Mouse (Mus musculus): ENCODE measurements around the gene Pold4. TPM values are rescaled to one million over a fixed set of nuclear protein-coding genes. Genes with fewer than 3 reads are reported as not detected.

Pold4 gene
- 8.3 and 12.3 TPM in 2 replicates for polyA plus RNA-seq (2015; fragmentation: Nextera tagmentation; extraction: Ambion mirVana)

- H3K9ac ChIP-seq = peak within 1 kb of the TSS; percentile 71
- H3K9me3 ChIP-seq (replicated peaks) = no peaks in the 10 kb centered on the region
- DNase-seq (peak; percentile 91), ATAC-seq (ENCODE audit: low read depth) (peak; percentile 89)
- no peaks in the 10 kb centered on the region for H3K36me3 ChIP-seq
- H3K4me3 ChIP-seq (replicated peaks) = peak within 1 kb of the TSS; percentile 68
- H3K4me1 ChIP-seq (replicated peaks) = peaks cover 43% of the 10 kb centered on the region
- peaks cover 28% of the 10 kb centered on the region for H3K27me3 ChIP-seq
- peak within 1 kb of the TSS; percentile 84 for H3K4me2 ChIP-seq
- H3K27ac ChIP-seq = peak within 1 kb of the TSS; percentile 79
- 12% methylated on average over 26 of the region's 26 CpGs for WGBS (ENCODE audit: insufficient replicate concordance)
Observed at GRCm38 (mm10) chr19:4231253-4232185, at the start of gene Pold4. Gene Pold4 (plus strand): TSS chr19:4231899.

- H3K9ac ChIP-seq = no peak overlapping the region
- H3K27me3 ChIP-seq = no peaks in the 10 kb centered on the region
- no peak for DNase-seq
- H3K27ac ChIP-seq = no peak overlapping the region
- peaks cover 22% of the 10 kb centered on the region for H3K4me1 ChIP-seq (replicated peaks)
- no peaks in the 10 kb centered on the region for H3K36me3 ChIP-seq
- H3K4me3 ChIP-seq (replicated peaks) = no peak overlapping the region
- H3K9me3 ChIP-seq (replicated peaks) = no peaks in the 10 kb centered on the region
- ATAC-seq (ENCODE audit: low read depth) = no peak
- H3K4me2 ChIP-seq = no peak overlapping the region
- 63% methylated on average over 2 of the region's 2 CpGs for WGBS (ENCODE audit: insufficient replicate concordance)
Observed at GRCm38 (mm10) chr19:4183689-4184088, 48.0 kb upstream of the Pold4 start.

GRCm38 (mm10) chr19:4184976-4185975 is 46.4 kb upstream of the Pold4 start:
- Histone ChIP-seq H3K4me1 (replicated peaks) (peaks cover 25% of the 10 kb centered on the region), H3K4me3 (replicated peaks) (no peak overlapping the region), H3K4me2 (peak overlapping the region; percentile 28; the same call in 1 of the 2 replicates), H3K27ac (peak overlapping the region; percentile 68), H3K27me3 (no peaks in the 10 kb centered on the region), H3K9ac (no peak overlapping the region), H3K9me3 (replicated peaks) (no peaks in the 10 kb centered on the region), H3K36me3 (no peaks in the 10 kb centered on the region)
- ATAC-seq (ENCODE audit: low read depth) = peak; percentile 46
- WGBS (ENCODE audit: insufficient replicate concordance) = 28% methylated on average over 15 of the region's 15 CpGs
- DNase-seq = no peak

- peaks cover 35% of the 10 kb centered on the region for H3K4me1 ChIP-seq (replicated peaks)
- DNase-seq = no peak
- no peaks in the 10 kb centered on the region for H3K27me3 ChIP-seq
- H3K4me3 ChIP-seq (replicated peaks) = no peak overlapping the region
- H3K4me2 ChIP-seq = no peak overlapping the region
- no peaks in the 10 kb centered on the region for H3K9me3 ChIP-seq (replicated peaks)
- no peak for ATAC-seq (ENCODE audit: low read depth)
- no peak overlapping the region for H3K9ac ChIP-seq
- no peak overlapping the region for H3K27ac ChIP-seq
- WGBS (ENCODE audit: insufficient replicate concordance) = 72% methylated on average over 3 of the region's 3 CpGs
- H3K36me3 ChIP-seq = no peaks in the 10 kb centered on the region
Observed at GRCm38 (mm10) chr19:4187303-4187702, 44.4 kb upstream of the Pold4 start.

- H3K36me3 ChIP-seq = peaks cover 12% of the 10 kb centered on the region
- 86% methylated on average over 12 of the region's 12 CpGs for WGBS (ENCODE audit: insufficient replicate concordance)
- H3K4me3 ChIP-seq (replicated peaks) = no peak overlapping the region
- ATAC-seq (ENCODE audit: low read depth) = no peak
- peaks cover 53% of the 10 kb centered on the region for H3K4me1 ChIP-seq (replicated peaks)
- no peak for DNase-seq
- no peak overlapping the region for H3K9ac ChIP-seq
- no peak overlapping the region for H3K4me2 ChIP-seq
- H3K9me3 ChIP-seq (replicated peaks) = no peaks in the 10 kb centered on the region
- no peaks in the 10 kb centered on the region for H3K27me3 ChIP-seq
- no peak overlapping the region for H3K27ac ChIP-seq
Observed at GRCm38 (mm10) chr19:4189051-4189620, 42.6 kb upstream of the Pold4 start.

- Histone ChIP-seq H3K9me3 (replicated peaks) (no peaks in the 10 kb centered on the region), H3K36me3 (peaks cover 29% of the 10 kb centered on the region), H3K4me3 (replicated peaks) (peak within 1 kb of the TSS; percentile 93), H3K4me2 (peak within 1 kb of the TSS; percentile 90), H3K4me1 (replicated peaks) (peaks cover 56% of the 10 kb centered on the region), H3K9ac (peak within 1 kb of the TSS; percentile 97), H3K27me3 (no peaks in the 10 kb centered on the region), H3K27ac (peak within 1 kb of the TSS; percentile 91)
- ATAC-seq (ENCODE audit: low read depth) (no peak), DNase-seq (no peak)
- WGBS (ENCODE audit: insufficient replicate concordance) = 26% methylated on average over 4 of the region's 4 CpGs
Observed at GRCm38 (mm10) chr19:4190831-4191334, 40.8 kb upstream of the Pold4 start, which contains the start of gene Tbc1d10c. Gene Tbc1d10c (minus strand): TSS chr19:4191284.

GRCm38 (mm10) chr19:4191528-4192250 is 40.0 kb upstream of the Pold4 start, which contains the start of gene Ppp1ca:
Gene Ppp1ca (plus strand): TSS chr19:4192065.
- H3K27me3 ChIP-seq = no peaks in the 10 kb centered on the region
- no peaks in the 10 kb centered on the region for H3K9me3 ChIP-seq (replicated peaks)
- WGBS (ENCODE audit: insufficient replicate concordance) = 3% methylated on average over 38 of the region's 47 CpGs
- H3K27ac ChIP-seq = peak within 1 kb of the TSS; percentile 91
- H3K9ac ChIP-seq = peak within 1 kb of the TSS; percentile 97
- peak; percentile 95 for DNase-seq
- H3K4me1 ChIP-seq (replicated peaks) = peaks cover 60% of the 10 kb centered on the region
- H3K4me3 ChIP-seq (replicated peaks) = peak within 1 kb of the TSS; percentile 93
- peak; percentile 93 for ATAC-seq (ENCODE audit: low read depth)
- peaks cover 37% of the 10 kb centered on the region for H3K36me3 ChIP-seq
- H3K4me2 ChIP-seq = peak within 1 kb of the TSS; percentile 90

GRCm38 (mm10) chr19:4192251-4192985 is 39.3 kb upstream of the Pold4 start:
- Histone ChIP-seq H3K9me3 (replicated peaks) (no peaks in the 10 kb centered on the region), H3K27me3 (no peaks in the 10 kb centered on the region), H3K4me2 (peak overlapping the region; percentile 90), H3K27ac (peak overlapping the region; percentile 91), H3K4me1 (replicated peaks) (peaks cover 68% of the 10 kb centered on the region), H3K36me3 (peaks cover 45% of the 10 kb centered on the region), H3K4me3 (replicated peaks) (peak overlapping the region; percentile 93), H3K9ac (peak overlapping the region; percentile 97)
- WGBS (ENCODE audit: insufficient replicate concordance) = under 1% methylated on average over 51 of the region's 52 CpGs
- DNase-seq (no peak), ATAC-seq (ENCODE audit: low read depth) (peak; percentile 62)

GRCm38 (mm10) chr19:4193129-4193528 is 38.6 kb upstream of the Pold4 start:
- H3K9me3 ChIP-seq (replicated peaks) = no peaks in the 10 kb centered on the region
- H3K4me3 ChIP-seq (replicated peaks) = peak overlapping the region; percentile 93
- ATAC-seq (ENCODE audit: low read depth) (no peak), DNase-seq (no peak)
- H3K9ac ChIP-seq = peak overlapping the region; percentile 97
- peaks cover 73% of the 10 kb centered on the region for H3K4me1 ChIP-seq (replicated peaks)
- H3K36me3 ChIP-seq = peaks cover 52% of the 10 kb centered on the region
- no peaks in the 10 kb centered on the region for H3K27me3 ChIP-seq
- peak overlapping the region; percentile 91 for H3K27ac ChIP-seq
- H3K4me2 ChIP-seq = peak overlapping the region; percentile 90
- 50% methylated on average over 6 of the region's 6 CpGs for WGBS (ENCODE audit: insufficient replicate concordance)

Measured in liver, embryonic 13.5 days (tissue).